Mouse (Mus musculus) olfactory bulb, adult 2 months (tissue): ENCODE measurements at regions not wholly inside any gene's neighbourhood (a gene's known extent, or its start where the extent isn't known, plus 50 kb on each side); places are given as distances from the start of the nearest gene placed in this dataset.

Experiments used
- H3K27ac ChIP-seq: fragments of 200-500 bp; 2 replicates; pipeline ENCODE4 v1.5.1; 2012; ENCODE audit warnings: low read depth, low read length; ENCODE audit not compliant: insufficient read depth
- H3K4me1 ChIP-seq: fragments of 200-500 bp; 2 replicates; pipeline ENCODE4 v1.6.1; 2012; ENCODE audit warnings: low read length; ENCODE audit not compliant: control insufficient read depth, insufficient read depth
- H3K4me3 ChIP-seq: fragments of 200-500 bp; 2 replicates; pipeline ENCODE4 v1.5.1; 2012; ENCODE audit warnings: mild to moderate bottlenecking, low read depth, low read length, moderate library complexity; ENCODE audit not compliant: insufficient read depth
- CTCF ChIP-seq: fragments of 200-500 bp; IDR thresholded peaks from 2 replicates; pipeline ENCODE4 v1.5.1; 2012; ENCODE audit warnings: low read depth, mild to moderate bottlenecking, low read length, moderate library complexity; ENCODE audit not compliant: insufficient read depth
- POLR2A ChIP-seq: fragments of 200-500 bp; IDR thresholded peaks from 2 replicates; pipeline ENCODE4 v1.6.1; 2012; ENCODE audit warnings: mild to moderate bottlenecking, low read depth, low read length, moderate library complexity; ENCODE audit not compliant: insufficient read depth
- WGBS: fragments of 180-500 bp; shearing (Covaris S2); methylation state at CpG from one replicate; pipeline ENCODE4 v1.1.7; 2018; 5-methylcytosine and 5-hydroxymethylcytosine counted together

- 92% methylated on average over 8 of the region's 8 CpGs for WGBS
- Histone ChIP-seq H3K27ac (no peak overlapping the region), H3K4me1 (peaks cover under 1% of the 10 kb centered on the region; the same call in 1 of the 2 replicates)
Observed at GRCm38 (mm10) chr16:24318723-24319437, 74.4 kb upstream of the Lpp start.

DNA sequence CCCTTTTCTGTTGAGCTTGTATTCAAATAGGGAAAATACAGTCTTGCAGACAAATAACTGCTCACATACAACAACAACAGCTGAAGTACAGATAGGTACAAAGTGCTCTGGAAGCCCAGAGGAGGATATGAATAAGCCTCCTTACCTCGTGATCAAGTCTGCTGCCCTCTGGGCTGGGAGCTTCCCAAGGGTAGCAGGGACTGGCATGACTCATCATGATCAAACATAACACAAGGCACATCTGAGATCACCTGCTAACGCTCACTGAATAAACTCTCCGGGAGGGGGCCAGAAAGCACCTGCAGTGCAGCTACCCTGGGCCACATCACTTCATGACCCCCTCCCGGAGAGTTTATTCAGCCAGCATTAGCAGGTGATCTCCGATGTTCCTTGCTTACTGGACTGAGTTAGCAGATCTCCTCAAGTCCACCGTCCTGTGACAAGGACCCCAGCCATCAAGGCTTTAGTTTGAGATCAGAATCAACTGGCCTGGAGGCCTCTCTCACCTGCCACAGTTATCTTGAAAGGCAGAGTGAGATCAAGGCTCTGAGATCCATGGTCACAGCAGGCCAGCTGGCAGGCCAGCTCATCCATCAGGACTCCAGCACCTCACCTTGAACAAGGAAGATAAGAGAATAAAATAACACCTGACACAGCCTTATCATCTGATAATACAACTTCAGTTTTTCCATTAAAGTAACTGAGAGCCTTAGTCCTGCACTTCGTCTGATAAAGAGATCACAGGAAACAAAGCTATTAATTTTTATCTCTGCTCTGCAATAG is 79.6 kb upstream of the Lpp start:
- TF ChIP-seq CTCF, result no peak
- TF ChIP-seq POLR2A, result no peak
- H3K27ac ChIP-seq, result no peak overlapping the region
- H3K4me3 ChIP-seq, result no peak overlapping the region
- peaks cover 4% of the 10 kb centered on the region; the same call in 1 of the 2 replicates for H3K4me1 ChIP-seq
- WGBS, result 85% methylated on average over 7 of the region's 7 CpGs

More at GRCm38 (mm10) chr16:24318723-24319437, 74.4 kb upstream of the Lpp start:
- TF ChIP-seq POLR2A (no peak), CTCF (no peak)
- H3K4me3 ChIP-seq, result no peak overlapping the region

GRCm38 (mm10) chr16:24305391-24305790 is 87.9 kb upstream of the Lpp start:
- Histone ChIP-seq H3K4me1 (no peaks in the 10 kb centered on the region), H3K27ac (no peak overlapping the region), H3K4me3 (no peak overlapping the region)
- TF ChIP-seq CTCF, result no peak
- TF ChIP-seq POLR2A, result no peak
- 98% methylated on average over 1 of the region's 1 CpGs for WGBS

DNA sequence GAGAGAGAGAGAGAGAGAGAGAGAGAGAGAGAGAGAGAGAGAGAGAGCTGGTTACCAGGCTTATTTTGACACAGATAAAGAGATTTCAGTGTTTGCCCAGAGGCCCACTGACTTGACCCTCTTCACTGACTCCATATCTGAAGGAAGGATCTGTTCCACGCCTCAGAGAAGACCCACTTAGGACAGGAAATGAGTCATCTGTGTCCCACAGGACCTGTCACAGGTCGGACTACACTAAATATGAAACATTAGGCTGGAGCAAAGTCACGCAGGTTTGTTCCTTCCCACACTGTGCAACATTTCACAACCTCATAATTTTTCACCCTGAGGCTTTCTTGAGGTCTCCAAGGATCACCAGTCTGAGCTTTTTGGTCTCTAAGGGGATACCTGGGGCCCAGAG is 96.5 kb upstream of the Lpp start:
- TF ChIP-seq POLR2A (no peak), CTCF (no peak)
- no peaks in the 10 kb centered on the region for H3K4me1 ChIP-seq
- WGBS, result 86% methylated on average over 3 of the region's 3 CpGs
- H3K27ac ChIP-seq, result no peak overlapping the region
- H3K4me3 ChIP-seq, result no peak overlapping the region

GRCm38 (mm10) chr16:24295626-24296440 is 97.5 kb upstream of the Lpp start:
- no peaks in the 10 kb centered on the region for H3K4me1 ChIP-seq
- no peak overlapping the region for H3K4me3 ChIP-seq
- WGBS, result 86% methylated on average over 7 of the region's 7 CpGs
- TF ChIP-seq CTCF (no peak), POLR2A (no peak)
- no peak overlapping the region for H3K27ac ChIP-seq

- TF ChIP-seq CTCF (no peak), POLR2A (no peak)
- H3K4me3 ChIP-seq, result no peak overlapping the region
- peaks cover 9% of the 10 kb centered on the region for H3K4me1 ChIP-seq
- WGBS, result 56% methylated on average over 3 of the region's 3 CpGs
- no peak overlapping the region for H3K27ac ChIP-seq
Observed at GRCm38 (mm10) chr16:24284215-24284614, 109.1 kb upstream of the Lpp start.

- peak overlapping the region; percentile 75; the same call in 1 of the 2 replicates for H3K27ac ChIP-seq
- no peak overlapping the region for H3K4me3 ChIP-seq
- H3K4me1 ChIP-seq, result peaks cover 9% of the 10 kb centered on the region
- TF ChIP-seq CTCF, result no peak
- no peak for TF ChIP-seq POLR2A
- WGBS, result 19% methylated on average over 6 of the region's 6 CpGs
Observed at GRCm38 (mm10) chr16:24282194-24282683, 111.1 kb upstream of the Lpp start.

DNA sequence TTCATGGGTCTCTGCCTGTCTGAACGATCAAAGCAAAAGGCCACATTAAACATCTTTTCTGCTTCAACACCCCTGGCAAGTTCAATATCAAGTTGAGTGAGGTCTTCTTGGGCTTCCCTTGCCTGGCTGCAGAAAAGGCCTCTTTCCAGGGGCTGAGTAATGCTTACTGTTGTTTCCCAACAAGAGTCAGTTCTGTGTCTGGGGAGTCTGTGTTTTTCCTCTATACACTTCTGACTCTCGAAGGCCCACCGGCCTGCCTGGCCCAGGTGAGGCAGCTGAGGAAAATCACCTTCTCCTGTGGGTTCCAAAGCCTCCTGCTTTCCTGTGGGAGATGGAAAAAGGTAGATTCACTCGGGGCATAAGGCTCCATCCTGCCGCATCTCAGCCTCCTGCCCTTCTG is 111.7 kb upstream of the Lpp start:
- 66% methylated on average over 5 of the region's 5 CpGs for WGBS

More for the DNA sequence above, 111.7 kb upstream of the Lpp start:
- Histone ChIP-seq H3K4me1 (peaks cover 9% of the 10 kb centered on the region), H3K4me3 (no peak overlapping the region), H3K27ac (peak overlapping the region; percentile 75)
- TF ChIP-seq POLR2A, result no peak
- TF ChIP-seq CTCF, result no peak
